Mouse (Mus musculus) lung, embryonic 14.5 days (tissue): ENCODE results near the gene Mex3d. TPM values are rescaled to one million over a fixed set of nuclear protein-coding genes. Genes with fewer than 3 reads are reported as not detected.

Source experiments
- ATAC-seq: fragments of 200-750 bp; cut with Nextera tagmentation; 2 replicates; pipeline ENCODE4 v1.8.0; 2017; ENCODE audit warnings: mild to moderate bottlenecking, moderate TSS enrichment, moderate library complexity; ENCODE audit not compliant: insufficient read depth
- DNase-seq: peaks from one replicate; pipeline ENCODE4 v3.0.0-alpha.2; 2015
- H3K27ac ChIP-seq: fragments of 300-500 bp; sonication (generic); 2 replicates; pipeline ENCODE4 v1.5.1; 2014; ENCODE audit warnings: low read depth, mild to moderate bottlenecking, moderate library complexity
- H3K27me3 ChIP-seq: fragments of 300-500 bp; sonication (generic); 2 replicates; pipeline ENCODE4 v1.6.1; 2014; ENCODE audit warnings: low read length, control low read depth; ENCODE audit not compliant: insufficient read depth
- H3K36me3 ChIP-seq: fragments of 300-500 bp; sonication (generic); 2 replicates; pipeline ENCODE4 v1.6.1; 2014; ENCODE audit warnings: control low read depth; ENCODE audit not compliant: insufficient read depth
- H3K4me1 ChIP-seq: fragments of 300-500 bp; sonication (generic); 2 replicates; pipeline ENCODE4 v1.6.1; 2014; ENCODE audit warnings: antibody characterized with exemption, control low read depth; ENCODE audit not compliant: insufficient read depth
- H3K4me2 ChIP-seq: fragments of 300-500 bp; sonication (generic); 2 replicates; pipeline ENCODE4 v1.6.1; 2014; ENCODE audit warnings: mild to moderate bottlenecking
- H3K4me3 ChIP-seq: fragments of 300-500 bp; sonication (generic); 2 replicates; pipeline ENCODE4 v1.5.1; 2014; ENCODE audit warnings: low read depth, low read length
- H3K9ac ChIP-seq: fragments of 300-500 bp; sonication (generic); 2 replicates; pipeline ENCODE4 v1.6.1; 2014
- H3K9me3 ChIP-seq: fragments of 300-500 bp; sonication (generic); 2 replicates; pipeline ENCODE4 v1.6.1; 2016; ENCODE audit warnings: low read depth, low read length, control low read depth
- CTCF ChIP-seq: IDR thresholded peaks from 2 replicates; pipeline ENCODE4 v1.5.1; 2016; ENCODE audit warnings: antibody characterized with exemption, low read depth
- WGBS: fragments of 180-500 bp; shearing (Covaris S2); extraction: QIAGEN DNeasy Blood & Tissue Kit; methylation state at CpG from one replicate; pipeline ENCODE4 v1.1.7; 2014; 5-methylcytosine and 5-hydroxymethylcytosine counted together
- polyA plus RNA-seq: library from polyadenylated mRNA; unstranded; fragments of >200 nt; fragmentation: Nextera tagmentation; extraction: Ambion mirVana; gene quantifications from 2 replicates; pipeline ENCODE4 v1.2.1, GENCODE M21; 2014

Mex3d gene
- polyA plus RNA-seq, 1 experiment from 2014 or later = 8.6 TPM

DNA sequence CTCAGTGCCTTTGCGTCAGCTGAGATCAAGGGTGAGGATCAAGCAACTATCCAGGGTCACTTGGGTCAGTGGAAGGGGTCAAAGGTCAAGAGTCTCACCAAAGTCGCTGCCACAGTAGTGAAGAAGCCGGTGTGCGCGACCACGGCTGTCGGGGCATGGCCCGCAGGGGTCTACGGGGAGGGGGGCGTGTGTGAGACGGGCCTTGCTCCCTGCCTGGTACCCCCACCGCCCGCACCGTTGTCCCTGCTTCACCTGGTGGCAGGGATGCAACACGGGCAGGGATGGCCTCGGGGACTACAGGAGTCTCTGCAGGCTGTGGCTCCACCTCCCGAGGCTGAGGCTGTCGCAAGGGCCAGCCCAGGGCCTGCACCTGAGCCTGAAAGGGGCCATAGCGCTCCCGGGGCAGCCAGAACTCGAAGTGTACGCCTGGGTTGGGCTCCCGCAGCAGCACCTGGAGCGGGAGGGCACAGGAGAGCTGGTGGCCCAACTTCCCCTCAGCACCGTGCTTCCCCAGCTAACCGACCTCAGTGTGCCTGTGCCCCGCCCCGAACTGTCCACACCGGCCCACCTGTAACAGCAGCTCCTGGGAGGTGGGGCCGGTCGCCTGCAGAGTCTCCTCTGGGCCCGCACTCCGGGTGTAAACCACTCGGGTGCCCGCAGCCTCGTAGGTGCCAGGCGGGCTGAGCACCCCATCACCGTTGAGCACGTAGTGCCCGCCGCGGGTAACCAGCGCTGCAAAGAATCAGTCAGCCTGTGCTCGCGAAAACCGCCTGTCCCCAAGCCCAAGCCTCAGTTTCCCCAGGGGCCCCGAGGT, 45.8 kb downstream of the Mex3d start:
- 3% methylated on average over 47 of the region's 47 CpGs for WGBS
- peak overlapping the region; percentile 59 for H3K4me2 ChIP-seq
- H3K4me1 ChIP-seq = peaks cover 7% of the 10 kb centered on the region; the same call in 1 of the 2 replicates
- H3K9me3 ChIP-seq = no peaks in the 10 kb centered on the region
- no peak overlapping the region for H3K27ac ChIP-seq
- H3K9ac ChIP-seq = no peak overlapping the region; the same call in 1 of the 2 replicates
- ATAC-seq = no peak
- peak overlapping the region; percentile 34 for H3K4me3 ChIP-seq
- no peak for TF ChIP-seq CTCF
- peaks cover 64% of the 10 kb centered on the region for H3K27me3 ChIP-seq
- DNase-seq = no peak
- H3K36me3 ChIP-seq = no peaks in the 10 kb centered on the region

DNA sequence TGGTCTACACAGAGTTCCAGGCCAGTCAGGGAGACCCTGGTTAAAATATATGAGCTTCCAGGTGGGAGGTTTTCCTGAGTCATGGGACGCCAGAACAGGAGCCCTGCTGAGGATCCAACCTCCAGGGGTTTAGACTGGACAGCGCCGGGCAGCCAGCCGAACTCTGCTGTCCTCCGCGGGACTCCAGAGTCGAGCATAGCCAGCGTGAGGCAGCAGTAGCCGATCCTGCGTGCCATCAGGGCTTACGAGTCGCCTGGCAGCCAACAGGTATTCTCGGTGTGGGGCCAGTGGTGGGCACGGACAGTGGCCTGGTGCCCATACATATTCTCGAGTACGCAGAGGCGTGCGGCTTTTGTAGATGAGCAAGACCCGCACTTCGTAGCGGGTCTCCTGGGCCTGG, 46.4 kb downstream of the Mex3d start:
- Histone ChIP-seq H3K4me3 (peak overlapping the region; percentile 34; the same call in 1 of the 2 replicates), H3K9me3 (no peaks in the 10 kb centered on the region), H3K4me2 (no peak overlapping the region), H3K36me3 (no peaks in the 10 kb centered on the region), H3K27ac (no peak overlapping the region), H3K4me1 (peaks cover 7% of the 10 kb centered on the region; the same call in 1 of the 2 replicates), H3K9ac (no peak overlapping the region), H3K27me3 (peaks cover 58% of the 10 kb centered on the region)
- ATAC-seq (no peak), DNase-seq (no peak)
- no peak for TF ChIP-seq CTCF
- WGBS = 19% methylated on average over 21 of the region's 21 CpGs

DNA sequence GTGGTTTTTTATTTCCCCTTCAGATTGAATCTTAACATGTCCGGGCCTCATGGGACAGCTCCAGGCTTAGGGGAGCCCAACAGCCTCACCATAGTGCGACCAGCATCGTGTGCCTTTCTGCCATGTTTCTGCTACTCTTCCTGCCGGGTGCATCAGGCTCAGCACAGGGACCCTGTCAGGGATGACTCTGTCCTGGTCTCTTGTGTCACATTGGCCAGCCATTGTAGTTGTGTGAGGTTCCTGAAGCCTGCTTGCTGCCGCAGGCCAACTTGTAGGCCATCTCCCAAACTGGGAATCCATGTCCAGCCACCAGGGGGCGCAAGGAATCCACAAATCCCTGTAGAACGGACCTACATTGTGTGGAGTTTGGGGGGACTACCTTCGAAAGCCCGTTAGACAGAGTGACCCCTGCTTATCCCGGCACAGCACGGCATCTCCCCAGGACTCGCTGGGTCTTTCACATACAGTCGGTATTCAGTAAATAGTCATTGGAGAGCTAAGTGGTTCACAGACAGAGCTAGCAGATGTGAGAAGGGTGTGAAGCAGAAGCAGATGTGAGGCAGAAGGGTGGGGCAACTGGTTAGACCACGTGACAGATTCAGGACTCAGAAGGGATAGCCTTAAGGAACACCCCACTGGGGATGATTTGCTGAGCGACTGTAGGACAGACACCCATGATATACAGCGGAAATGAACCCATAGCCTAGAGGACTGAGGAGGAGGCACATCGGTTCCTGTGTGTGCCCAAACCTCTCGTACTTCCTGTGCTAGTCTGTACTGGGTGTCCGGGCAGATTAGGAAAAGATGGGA, 47.3 kb downstream of the Mex3d start:
- ATAC-seq = 0 out of 2 replicates have a peak, but pooled peaks have one; percentile 4
- peaks cover 7% of the 10 kb centered on the region; the same call in 1 of the 2 replicates for H3K4me1 ChIP-seq
- no peak overlapping the region for H3K27ac ChIP-seq
- H3K27me3 ChIP-seq = peaks cover 49% of the 10 kb centered on the region
- DNase-seq = peak; percentile 94
- no peak overlapping the region for H3K4me2 ChIP-seq
- peak; percentile 97 for TF ChIP-seq CTCF
- 20% methylated on average over 19 of the region's 19 CpGs for WGBS
- H3K9ac ChIP-seq = peak overlapping the region; percentile 23; the same call in 1 of the 2 replicates
- no peaks in the 10 kb centered on the region for H3K9me3 ChIP-seq
- no peak overlapping the region for H3K4me3 ChIP-seq
- H3K36me3 ChIP-seq = no peaks in the 10 kb centered on the region

DNA sequence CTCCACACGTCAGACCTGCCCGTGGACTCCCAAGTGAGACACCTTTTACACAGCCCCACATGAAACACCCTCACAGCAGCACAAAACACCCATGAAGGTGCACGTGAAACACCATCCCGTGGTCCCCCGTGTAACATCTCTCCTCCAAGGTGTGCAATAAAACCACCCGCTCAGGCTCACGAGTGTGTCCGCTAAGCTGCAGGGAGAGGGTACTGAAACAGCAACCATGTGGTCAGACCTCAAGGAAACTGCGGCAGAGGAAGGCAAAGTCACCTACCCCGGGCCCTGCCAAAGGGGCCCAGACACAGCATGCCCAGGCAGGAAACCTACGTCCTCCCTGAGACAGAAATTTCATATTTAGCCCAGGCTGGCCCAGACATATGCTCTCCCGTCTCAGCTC, 51.2 kb downstream of the Mex3d start:
- Histone ChIP-seq H3K4me2 (no peak overlapping the region), H3K27ac (no peak overlapping the region), H3K4me1 (no peaks in the 10 kb centered on the region), H3K27me3 (peaks cover 11% of the 10 kb centered on the region), H3K9me3 (no peaks in the 10 kb centered on the region), H3K4me3 (no peak overlapping the region), H3K9ac (no peak overlapping the region), H3K36me3 (no peaks in the 10 kb centered on the region)
- WGBS = 89% methylated on average over 12 of the region's 12 CpGs
- ATAC-seq (no peak), DNase-seq (no peak)
- no peak for TF ChIP-seq CTCF

DNA sequence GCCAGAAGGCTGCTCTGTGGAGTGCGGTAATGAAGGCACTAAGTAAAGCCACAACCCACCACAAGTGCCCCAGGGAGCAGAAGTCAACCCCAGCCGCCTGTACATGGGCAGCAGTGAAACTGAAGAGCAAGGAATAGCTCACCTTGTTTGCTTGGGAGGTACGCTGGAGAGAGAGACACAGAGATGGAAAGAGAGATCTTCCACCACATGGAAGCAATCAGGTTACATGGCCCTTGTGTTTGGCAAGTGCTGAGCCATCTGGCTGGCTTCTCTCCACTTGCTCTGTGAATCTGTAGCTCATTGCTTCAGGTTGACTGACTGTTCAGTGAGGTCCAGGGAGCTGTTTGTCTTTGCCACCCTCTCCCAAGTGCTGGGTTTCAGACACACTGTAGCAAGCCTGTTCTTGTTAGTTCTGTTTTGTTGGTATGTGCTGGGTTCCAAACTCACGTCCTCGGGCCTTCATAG, 54.9 kb downstream of the Mex3d start:
- peaks cover 2% of the 10 kb centered on the region; the same call in 1 of the 2 replicates for H3K27me3 ChIP-seq
- H3K9ac ChIP-seq = no peak overlapping the region
- TF ChIP-seq CTCF = no peak
- H3K4me2 ChIP-seq = no peak overlapping the region
- DNase-seq = no peak
- no peaks in the 10 kb centered on the region for H3K36me3 ChIP-seq
- no peak for ATAC-seq
- H3K9me3 ChIP-seq = no peaks in the 10 kb centered on the region
- no peak overlapping the region for H3K27ac ChIP-seq
- WGBS = 75% methylated on average over 5 of the region's 5 CpGs
- 0 out of 2 replicates have a peak, but pooled peaks cover 9% of the 10 kb centered on the region for H3K4me1 ChIP-seq
- no peak overlapping the region for H3K4me3 ChIP-seq

DNA sequence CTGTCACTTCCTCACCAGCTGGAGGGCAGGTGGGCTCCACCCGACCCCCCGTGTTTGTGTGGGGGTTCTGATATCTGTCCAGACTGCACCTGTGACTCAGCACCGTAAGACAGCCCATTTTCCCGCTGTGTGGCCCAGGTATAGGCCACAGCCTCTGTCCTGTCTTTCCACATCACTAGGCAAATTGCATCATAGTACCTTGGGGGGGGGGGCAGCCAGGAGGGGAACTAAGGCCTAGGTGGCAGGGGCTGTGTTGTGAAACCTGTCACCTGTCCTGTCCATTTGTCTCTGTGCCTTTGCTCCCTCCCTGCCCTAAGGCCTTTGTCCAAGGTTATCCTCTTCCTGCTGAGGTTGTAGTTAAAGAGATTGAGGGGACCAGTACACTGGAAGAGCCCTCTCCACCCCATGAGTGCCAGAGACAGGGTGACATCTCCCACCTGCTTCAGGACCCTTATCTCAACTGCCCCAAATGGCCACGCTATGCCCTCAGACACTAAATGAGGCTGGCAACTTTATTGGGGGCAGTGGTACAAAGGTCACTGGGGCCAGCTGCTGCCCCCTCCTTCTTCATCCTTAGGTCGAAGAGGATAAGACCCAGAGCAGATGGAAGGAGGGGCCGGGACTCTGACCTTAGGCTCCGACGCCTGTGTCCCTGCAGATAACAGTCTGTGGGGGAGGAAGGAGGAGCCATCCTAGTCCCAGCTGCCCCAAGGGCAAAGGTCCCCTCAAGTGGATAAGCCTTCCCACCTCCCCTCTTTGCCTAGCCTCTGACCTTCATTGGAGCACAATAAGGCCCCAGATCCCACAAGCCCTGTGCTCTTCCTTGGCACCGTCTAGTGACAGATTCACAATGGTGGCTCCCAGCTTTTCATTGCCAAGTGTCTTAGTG, 55.6 kb downstream of the Mex3d start:
- ATAC-seq (no peak), DNase-seq (no peak)
- TF ChIP-seq CTCF = no peak
- no peak overlapping the region for H3K27ac ChIP-seq
- peak overlapping the region; percentile 92 for H3K4me2 ChIP-seq
- H3K4me1 ChIP-seq = 0 out of 2 replicates have a peak, but pooled peaks cover 9% of the 10 kb centered on the region
- no peak overlapping the region for H3K9ac ChIP-seq
- WGBS = 41% methylated on average over 10 of the region's 10 CpGs
- H3K36me3 ChIP-seq = no peaks in the 10 kb centered on the region
- peaks cover 2% of the 10 kb centered on the region; the same call in 1 of the 2 replicates for H3K27me3 ChIP-seq
- H3K4me3 ChIP-seq = no peak overlapping the region
- no peaks in the 10 kb centered on the region for H3K9me3 ChIP-seq
